Mouse (Mus musculus): Measurements from ENCODE around the gene Rtl4.

Gene Rtl4

GRCm38 (mm10) chrX:144688207-144689118 is at the start of gene Rtl4:
Gene Rtl4 (plus strand): TSS chrX:144688907.
- no peak for DNase-seq (ENCODE audit: low spot score)

GRCm38 (mm10) chrX:144644756-144645155 is 44.0 kb upstream of the Rtl4 start:
- no peak for DNase-seq (ENCODE audit: low spot score)

- DNase-seq (ENCODE audit: low spot score) = no peak
These were observed 43.3 kb upstream of the Rtl4 start for GRCm38 (mm10) chrX:144645394-144645793.

GRCm38 (mm10) chrX:144652196-144652595 is 36.5 kb upstream of the Rtl4 start:
- DNase-seq (ENCODE audit: low spot score) = no peak

GRCm38 (mm10) chrX:144687742-144688141 is 965 bp upstream of the Rtl4 start:
- DNase-seq (ENCODE audit: low spot score) = no peak

GRCm38 (mm10) chrX:144688142-144688206 is 733 bp upstream of the Rtl4 start, which contains the start of gene Trpc5:
Gene Trpc5 (minus strand): TSS chrX:144688180.
- DNase-seq (ENCODE audit: low spot score) = no peak

- DNase-seq (ENCODE audit: low spot score) = no peak
These were observed 582 bp downstream of the Rtl4 start for GRCm38 (mm10) chrX:144689119-144689858.

GRCm38 (mm10) chrX:144689859-144690181 is 1.1 kb downstream of the Rtl4 start:
- no peak for DNase-seq (ENCODE audit: low spot score)

- DNase-seq (ENCODE audit: low spot score) = no peak
These were observed 27.6 kb downstream of the Rtl4 start for GRCm38 (mm10) chrX:144716330-144716729.

- no peak for DNase-seq (ENCODE audit: low spot score)
These were observed 58.9 kb downstream of the Rtl4 start for GRCm38 (mm10) chrX:144747528-144748049.

GRCm38 (mm10) chrX:144986980-144987379 is 298.3 kb downstream of the Rtl4 start:
- no peak for DNase-seq (ENCODE audit: low spot score)

GRCm38 (mm10) chrX:145065484-145065913 is 376.8 kb downstream of the Rtl4 start:
- DNase-seq (ENCODE audit: low spot score) = no peak

- peak; percentile 2 for DNase-seq (ENCODE audit: low spot score)
These were observed 401.1 kb downstream of the Rtl4 start for GRCm38 (mm10) chrX:145089802-145090201.

- DNase-seq (ENCODE audit: low spot score) = no peak
These were observed 401.7 kb downstream of the Rtl4 start for GRCm38 (mm10) chrX:145090360-145090759.

- DNase-seq (ENCODE audit: low spot score) = no peak
These were observed 402.3 kb downstream of the Rtl4 start for GRCm38 (mm10) chrX:145090964-145091363.

Data from adipocyte (in vitro differentiated cells).